Mouse (Mus musculus) limb, embryonic 12.5 days (tissue): ENCODE measurements around the gene Sh3pxd2b. TPM values are rescaled to one million over a fixed set of nuclear protein-coding genes. Genes with fewer than 3 reads are reported as not detected.

Experiments
- ATAC-seq: fragments of 200-750 bp; cut with Nextera tagmentation; 2 replicates; pipeline ENCODE4 v1.8.0; 2017; ENCODE audit warnings: low read depth, moderate TSS enrichment; ENCODE audit not compliant: insufficient number of reproducible peaks, insufficient read depth, low FRiP score, low TSS enrichment
- H3K27ac ChIP-seq: fragments of 300-500 bp; sonication (generic); 2 replicates; pipeline ENCODE4 v1.5.1; 2016; ENCODE audit warnings: mild to moderate bottlenecking, moderate library complexity
- H3K27me3 ChIP-seq: fragments of 300-500 bp; sonication (generic); 2 replicates; pipeline ENCODE4 v1.6.1; 2016; ENCODE audit warnings: mild to moderate bottlenecking, moderate library complexity
- H3K36me3 ChIP-seq: fragments of 300-500 bp; sonication (generic); 2 replicates; pipeline ENCODE4 v1.6.1; 2016; ENCODE audit warnings: mild to moderate bottlenecking, moderate library complexity
- H3K4me1 ChIP-seq: fragments of 300-500 bp; sonication (generic); replicated peaks from 2 replicates; pipeline ENCODE4 v1.6.1; 2016
- H3K4me2 ChIP-seq: fragments of 300-500 bp; sonication (generic); 2 replicates; pipeline ENCODE4 v1.6.1; 2016; ENCODE audit warnings: mild to moderate bottlenecking, moderate library complexity
- H3K4me3 ChIP-seq: fragments of 300-500 bp; sonication (generic); replicated peaks from 2 replicates; pipeline ENCODE4 v1.5.1; 2016; ENCODE audit warnings: mild to moderate bottlenecking
- H3K9ac ChIP-seq: fragments of 300-500 bp; sonication (generic); replicated peaks from 2 replicates; pipeline ENCODE4 v1.6.1; 2016; ENCODE audit warnings: mild to moderate bottlenecking, moderate library complexity
- H3K9me3 ChIP-seq: fragments of 300-500 bp; sonication (generic); 2 replicates; pipeline ENCODE4 v1.6.1; 2016; ENCODE audit warnings: mild to moderate bottlenecking, moderate library complexity
- WGBS: fragments of 180-500 bp; shearing (Covaris S2); methylation state at CpG from one replicate; pipeline ENCODE4 v1.1.7; 2016; 5-methylcytosine and 5-hydroxymethylcytosine counted together
- polyA plus RNA-seq: library from polyadenylated mRNA; unstranded; fragments of >200 nt; fragmentation: Nextera tagmentation; extraction: Ambion mirVana; gene quantifications from 2 replicates; pipeline ENCODE4 v1.2.1, GENCODE M21; 2016

Sh3pxd2b gene
- polyA plus RNA-seq, 1 experiment from 2014 or later: 27.7 TPM

- H3K27ac ChIP-seq: peak overlapping the region; percentile 80
- 49% methylated on average over 6 of the region's 6 CpGs for WGBS
- H3K27me3 ChIP-seq: no peaks in the 10 kb centered on the region
- no peaks in the 10 kb centered on the region for H3K36me3 ChIP-seq
- no peak overlapping the region for H3K4me2 ChIP-seq
- H3K9me3 ChIP-seq: no peaks in the 10 kb centered on the region
- no peak overlapping the region for H3K4me3 ChIP-seq
- H3K4me1 ChIP-seq: peaks cover 9% of the 10 kb centered on the region
- ATAC-seq: peak; percentile 84
- 0 out of 2 replicates have a peak overlapping the region, but pooled peaks have one; percentile 27 for H3K9ac ChIP-seq
Measured at GRCm38 (mm10) chr11:32435410-32436060, 87.9 kb downstream of the Sh3pxd2b start.

GRCm38 (mm10) chr11:32442576-32442975, 95.0 kb downstream of the Sh3pxd2b start:
- ATAC-seq: no peak
- Histone ChIP-seq H3K4me1 (no peaks in the 10 kb centered on the region), H3K9me3 (no peaks in the 10 kb centered on the region), H3K4me2 (no peak overlapping the region), H3K36me3 (no peaks in the 10 kb centered on the region), H3K27me3 (no peaks in the 10 kb centered on the region), H3K4me3 (no peak overlapping the region), H3K9ac (no peak overlapping the region), H3K27ac (no peak overlapping the region)
- WGBS: 76% methylated on average over 3 of the region's 3 CpGs

DNA sequence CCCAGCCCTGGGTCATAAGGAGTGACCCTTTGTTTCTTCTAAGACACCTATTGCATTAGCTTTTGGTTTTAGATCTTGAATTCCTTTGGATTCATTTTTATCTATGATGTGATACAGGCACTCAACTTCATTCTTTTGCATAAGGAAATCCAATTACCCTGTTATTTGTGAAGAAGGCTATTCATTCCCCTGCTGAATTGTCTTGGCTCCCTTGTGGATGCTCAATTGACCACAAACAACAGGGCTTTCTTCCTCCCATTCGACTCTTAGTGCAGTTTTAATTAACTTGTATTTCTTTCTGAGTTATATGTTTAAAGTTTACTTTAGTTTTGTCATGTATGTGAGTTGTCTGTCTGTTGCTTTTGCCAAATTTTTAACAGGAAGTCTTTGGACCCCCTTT, 96.6 kb downstream of the Sh3pxd2b start:
- no peak overlapping the region for H3K4me2 ChIP-seq
- no peak overlapping the region for H3K4me3 ChIP-seq
- H3K9ac ChIP-seq: no peak overlapping the region
- no peak overlapping the region for H3K27ac ChIP-seq
- H3K27me3 ChIP-seq: no peaks in the 10 kb centered on the region
- H3K9me3 ChIP-seq: no peaks in the 10 kb centered on the region
- no peaks in the 10 kb centered on the region for H3K36me3 ChIP-seq
- 69% methylated on average over 1 of the region's 1 CpGs for WGBS
- H3K4me1 ChIP-seq: no peaks in the 10 kb centered on the region
- no peak for ATAC-seq

DNA sequence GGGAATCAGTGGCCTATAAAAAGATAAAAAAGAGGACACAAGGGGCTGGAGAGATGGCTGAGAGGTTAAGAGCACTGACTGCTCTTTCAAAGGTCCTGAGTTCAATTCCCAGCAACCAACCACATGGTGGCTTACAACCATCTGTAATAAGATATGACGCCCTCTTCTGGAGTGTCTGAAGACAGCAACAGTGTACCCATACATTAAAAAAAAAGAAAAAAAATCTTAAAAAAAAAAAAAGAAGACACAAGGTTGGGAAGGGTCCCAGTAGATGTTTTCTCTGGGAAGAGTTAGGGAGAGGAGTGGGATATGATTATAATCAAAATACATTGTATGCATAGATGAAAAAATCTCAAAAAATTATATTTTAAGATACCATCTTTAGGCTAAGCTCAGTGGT, 97.5 kb downstream of the Sh3pxd2b start:
- H3K9me3 ChIP-seq: no peaks in the 10 kb centered on the region
- H3K27ac ChIP-seq: no peak overlapping the region
- WGBS: 78% methylated on average over 1 of the region's 1 CpGs
- no peaks in the 10 kb centered on the region for H3K27me3 ChIP-seq
- H3K4me3 ChIP-seq: no peak overlapping the region
- H3K4me2 ChIP-seq: no peak overlapping the region
- no peaks in the 10 kb centered on the region for H3K4me1 ChIP-seq
- no peak overlapping the region for H3K9ac ChIP-seq
- no peak for ATAC-seq
- H3K36me3 ChIP-seq: no peaks in the 10 kb centered on the region

- Histone ChIP-seq H3K27ac (no peak overlapping the region), H3K9ac (no peak overlapping the region), H3K4me1 (no peaks in the 10 kb centered on the region; the same call in 1 of the 2 replicates), H3K4me2 (no peak overlapping the region), H3K27me3 (no peaks in the 10 kb centered on the region), H3K36me3 (no peaks in the 10 kb centered on the region), H3K4me3 (no peak overlapping the region), H3K9me3 (no peaks in the 10 kb centered on the region)
- no peak for ATAC-seq
- WGBS: 81% methylated on average over 6 of the region's 6 CpGs
Measured at GRCm38 (mm10) chr11:32445637-32446226, 98.1 kb downstream of the Sh3pxd2b start.

GRCm38 (mm10) chr11:32450216-32450615, 102.6 kb downstream of the Sh3pxd2b start:
- no peak overlapping the region for H3K27ac ChIP-seq
- no peaks in the 10 kb centered on the region for H3K27me3 ChIP-seq
- no peak overlapping the region for H3K9ac ChIP-seq
- H3K36me3 ChIP-seq: no peaks in the 10 kb centered on the region
- H3K4me1 ChIP-seq: peaks cover 9% of the 10 kb centered on the region
- H3K4me2 ChIP-seq: no peak overlapping the region
- ATAC-seq: no peak
- H3K9me3 ChIP-seq: no peaks in the 10 kb centered on the region
- WGBS: 0% methylated on average over 1 of the region's 1 CpGs
- H3K4me3 ChIP-seq: no peak overlapping the region

DNA sequence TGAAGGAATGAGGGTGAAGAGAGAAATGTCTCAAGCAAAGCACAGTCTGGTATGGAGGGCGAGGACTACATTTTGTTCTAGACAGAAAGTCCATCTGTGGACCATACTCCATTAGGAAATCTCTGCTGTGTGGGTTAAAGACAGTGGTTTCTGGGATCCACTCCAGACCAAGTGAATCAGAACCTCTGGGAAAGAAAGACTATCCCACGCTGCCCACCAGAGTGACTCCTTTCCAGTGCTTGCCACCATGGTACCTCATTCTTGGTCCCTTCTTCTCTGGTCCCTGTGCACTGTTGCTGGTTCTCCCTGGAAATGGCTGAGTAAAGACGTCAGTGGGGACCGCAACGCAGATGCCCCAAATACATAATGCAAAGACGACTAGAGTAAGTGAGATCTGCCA, 103.7 kb downstream of the Sh3pxd2b start:
- ATAC-seq: no peak
- 89% methylated on average over 6 of the region's 6 CpGs for WGBS
- Histone ChIP-seq H3K27me3 (no peaks in the 10 kb centered on the region), H3K4me3 (no peak overlapping the region), H3K27ac (no peak overlapping the region), H3K4me2 (no peak overlapping the region), H3K36me3 (no peaks in the 10 kb centered on the region), H3K9ac (no peak overlapping the region), H3K4me1 (peaks cover 11% of the 10 kb centered on the region), H3K9me3 (no peaks in the 10 kb centered on the region)

- no peak for ATAC-seq
- H3K27ac ChIP-seq: no peak overlapping the region
- 87% methylated on average over 4 of the region's 4 CpGs for WGBS
Measured at GRCm38 (mm10) chr11:32452745-32453144, 105.1 kb downstream of the Sh3pxd2b start.

DNA sequence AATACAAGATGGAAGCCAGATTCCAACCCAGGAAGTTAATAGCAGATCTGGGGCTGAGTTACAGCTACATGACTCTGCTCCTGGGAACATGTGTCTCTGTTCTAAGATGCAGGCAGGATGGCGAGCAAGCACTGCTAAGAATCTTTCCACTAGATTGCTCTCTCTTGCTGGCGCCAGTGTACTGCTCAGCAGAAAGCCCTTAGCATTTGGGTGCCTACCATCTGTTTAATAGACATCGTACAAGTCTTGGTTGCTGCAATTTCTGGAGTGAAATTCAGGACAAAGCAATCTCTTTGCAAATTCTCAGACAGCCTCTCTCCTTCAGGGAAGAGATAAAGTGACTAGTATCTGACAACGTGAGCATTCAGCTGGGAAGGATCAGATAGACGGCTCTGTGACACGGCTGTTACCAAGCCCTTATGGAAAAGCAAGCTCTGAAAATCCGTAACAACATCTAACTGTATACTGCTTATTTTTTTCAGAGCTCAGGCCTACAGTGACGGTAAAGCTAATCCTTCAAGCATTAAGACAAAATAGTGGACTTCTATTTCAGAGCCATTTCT, 105.8 kb downstream of the Sh3pxd2b start:
- H3K4me3 ChIP-seq: no peak overlapping the region
- no peak overlapping the region for H3K9ac ChIP-seq
- H3K36me3 ChIP-seq: no peaks in the 10 kb centered on the region
- peak overlapping the region; percentile 78 for H3K27ac ChIP-seq
- H3K4me2 ChIP-seq: 0 out of 2 replicates have a peak overlapping the region, but pooled peaks have one; percentile 6
- no peak for ATAC-seq
- H3K27me3 ChIP-seq: no peaks in the 10 kb centered on the region
- no peaks in the 10 kb centered on the region for H3K9me3 ChIP-seq
- peaks cover 18% of the 10 kb centered on the region for H3K4me1 ChIP-seq
- WGBS: 63% methylated on average over 8 of the region's 8 CpGs

More at GRCm38 (mm10) chr11:32452745-32453144, 105.1 kb downstream of the Sh3pxd2b start:
- Histone ChIP-seq H3K4me1 (peaks cover 18% of the 10 kb centered on the region), H3K36me3 (no peaks in the 10 kb centered on the region), H3K9ac (no peak overlapping the region), H3K4me3 (no peak overlapping the region), H3K4me2 (no peak overlapping the region), H3K9me3 (no peaks in the 10 kb centered on the region), H3K27me3 (no peaks in the 10 kb centered on the region)

DNA sequence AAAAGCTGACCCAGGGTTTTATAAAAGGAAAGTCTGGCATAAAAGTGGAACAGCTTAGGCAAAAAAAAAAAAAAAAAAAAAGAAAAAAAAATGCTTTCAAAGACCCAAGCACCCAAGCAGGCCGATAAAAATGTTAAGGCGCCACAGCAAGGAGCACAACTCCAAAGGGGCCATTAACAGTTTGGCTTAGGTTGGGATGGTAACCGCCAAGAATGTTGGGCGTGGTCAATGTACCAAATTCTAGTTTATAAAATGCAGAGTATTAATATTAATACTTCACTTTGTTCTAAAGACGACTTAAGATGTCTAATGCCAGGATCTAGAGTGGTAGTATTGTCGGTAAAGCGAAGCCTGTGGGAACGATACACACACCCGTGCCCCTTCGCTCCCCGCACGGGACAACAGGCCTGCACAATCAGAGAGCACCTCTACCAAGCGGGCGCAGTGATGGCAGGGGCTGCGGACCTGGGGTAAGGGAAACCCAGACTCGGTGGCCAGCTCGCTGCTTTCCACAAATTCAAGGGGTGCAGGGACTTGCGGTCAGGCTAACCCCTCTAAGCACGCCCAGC, 106.7 kb downstream of the Sh3pxd2b start:
- H3K9ac ChIP-seq: peak overlapping the region; percentile 95
- peaks cover 18% of the 10 kb centered on the region for H3K4me1 ChIP-seq
- no peaks in the 10 kb centered on the region for H3K9me3 ChIP-seq
- H3K27me3 ChIP-seq: no peaks in the 10 kb centered on the region
- H3K27ac ChIP-seq: peak overlapping the region; percentile 98
- no peak; the same call in 1 of the 2 replicates for ATAC-seq
- WGBS: 2% methylated on average over 19 of the region's 19 CpGs
- H3K4me2 ChIP-seq: peak overlapping the region; percentile 84
- peak overlapping the region; percentile 88 for H3K4me3 ChIP-seq
- H3K36me3 ChIP-seq: no peaks in the 10 kb centered on the region

DNA sequence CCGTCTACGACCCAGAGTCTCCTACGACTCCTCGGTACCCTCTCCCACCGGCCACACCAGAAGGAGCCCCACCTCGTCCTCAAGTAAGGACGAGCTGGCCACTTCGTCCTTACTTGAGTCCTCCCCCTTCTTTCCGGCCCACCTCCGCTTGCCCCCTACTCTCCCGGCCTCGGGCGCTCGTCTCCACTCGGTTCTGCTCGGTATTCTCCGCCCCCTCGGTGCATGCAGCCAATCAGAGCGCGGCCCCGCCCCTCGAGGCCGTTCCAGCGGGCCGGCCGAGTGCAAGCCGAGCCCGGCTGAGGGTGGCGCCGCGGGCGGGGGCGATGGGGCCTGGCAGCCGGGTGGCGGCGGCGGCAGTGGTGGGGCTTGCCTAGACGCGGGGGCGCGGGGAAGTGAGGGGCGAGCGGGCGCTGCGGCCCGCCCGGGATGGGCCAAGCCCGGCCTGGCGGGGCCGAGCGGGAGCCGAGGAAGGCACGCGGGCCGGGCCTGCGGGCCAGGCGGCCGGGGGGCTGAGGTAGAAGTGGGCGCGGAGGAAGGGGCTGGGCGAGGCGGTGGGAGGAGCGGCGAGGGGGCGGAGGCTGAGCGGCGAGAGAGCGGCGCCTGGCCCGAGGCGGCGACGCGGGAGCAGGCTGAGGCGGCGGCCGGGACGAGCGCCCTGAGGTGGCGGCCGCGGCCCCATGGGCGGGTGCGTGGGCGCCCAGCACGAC, 107.3 kb downstream of the Sh3pxd2b start, which contains the start of gene Ubtd2:
Ubtd2 (plus strand) TSS at position 571 of the 707 bp plus-strand sequence.
- Histone ChIP-seq H3K27ac (peak within 1 kb of the TSS; percentile 98), H3K36me3 (no peaks in the 10 kb centered on the region), H3K4me2 (peak within 1 kb of the TSS; percentile 84), H3K9me3 (no peaks in the 10 kb centered on the region), H3K9ac (peak within 1 kb of the TSS; percentile 95), H3K4me3 (peak within 1 kb of the TSS; percentile 88), H3K4me1 (peaks cover 18% of the 10 kb centered on the region), H3K27me3 (no peaks in the 10 kb centered on the region)
- ATAC-seq: peak; percentile 97
- WGBS: under 1% methylated on average over 76 of the region's 86 CpGs
